Mouse (Mus musculus): ENCODE measurements around the gene 1190005I06Rik.

- TF ChIP-seq POLR2A (IDR thresholded peaks at IDR 0.05; ENCODE audit: insufficient read depth, low read depth, low read length) (no peak), CTCF (IDR thresholded peaks at IDR 0.05; ENCODE audit: insufficient read depth, low read depth, low read length) (no peak)
Observed at GRCm38 (mm10) chr8:120589921-120590320, 57.5 kb downstream of the 1190005I06Rik start.

Measured in olfactory bulb, adult 2 months (tissue).